Comparison of ENCODE assay signal across 22 mouse cellular contexts in genomic region chr6:134047249-134047648, GRCm38 (mm10). TPM values are rescaled to one million over a fixed set of nuclear protein-coding genes. Genes with fewer than 3 reads are reported as not detected.
DNase-seq lines count a peak whose midpoint lies in the region; ATAC-seq lines count a peak whose summit lies in the region.
"Had no signal": no experiment of that assay in that cellular context is flagged by ENCODE, and none has a peak within 500 bp of the region (broad histone marks: within the 10 kb centered on the region; RNA-seq: fewer than 3 reads in every experiment).

No protein-coding gene starts in this region.

- peaks cover 29% of the 10 kb centered on the region for H3K4me1 ChIP-seq in intestine, embryonic 14.5 days (replicated peaks; ENCODE audit: control insufficient read depth, insufficient read depth, low read length)
- H3K4me1 ChIP-seq in intestine, embryonic 16.5 days (ENCODE audit: control insufficient read depth, insufficient read depth, low read length): peaks cover 34% of the 10 kb centered on the region
- peaks cover 100% of the 10 kb centered on the region for H3K4me1 ChIP-seq in megakaryocyte, embryonic 14.5 days
- H3K4me1 ChIP-seq in embryonic facial prominence, embryonic 12.5 days: peaks cover 44% of the 10 kb centered on the region

- H3K27me3 ChIP-seq in intestine, embryonic 14.5 days (replicated peaks; ENCODE audit: control insufficient read depth, insufficient read depth, low read length): no peaks in the 10 kb centered on the region
- no peaks in the 10 kb centered on the region for H3K27me3 ChIP-seq in intestine, embryonic 16.5 days (replicated peaks; ENCODE audit: control insufficient read depth, insufficient read depth, low read length)
- no peaks in the 10 kb centered on the region for H3K27me3 ChIP-seq in megakaryocyte, embryonic 14.5 days (replicated peaks)
- no peaks in the 10 kb centered on the region for H3K27me3 ChIP-seq in embryonic facial prominence, embryonic 12.5 days
- H3K27me3 ChIP-seq: embryonic facial prominence, embryonic 13.5 days had no signal

- no peak for ATAC-seq in intestine, embryonic 14.5 days (replicated peaks; ENCODE audit: low FRiP score, low TSS enrichment, low read depth)
- no peak for ATAC-seq in intestine, embryonic 16.5 days
- no peak for ATAC-seq in megakaryocyte, adult 5-6 weeks (ENCODE audit: poor library complexity, severe bottlenecking)
- ATAC-seq in embryonic facial prominence, embryonic 12.5 days (ENCODE audit: insufficient number of reproducible peaks, insufficient read depth, low FRiP score, low TSS enrichment): no peak
- ATAC-seq: forebrain, embryonic 14.5 days; midbrain, embryonic 16.5 days had no signal

- H3K4me2 ChIP-seq in intestine, embryonic 14.5 days (ENCODE audit: low read length): no peak overlapping the region
- no peak overlapping the region for H3K4me2 ChIP-seq in intestine, embryonic 16.5 days (ENCODE audit: low read depth, low read length)
- H3K4me2 ChIP-seq in embryonic facial prominence, embryonic 12.5 days (replicated peaks): no peak overlapping the region
- H3K4me2 ChIP-seq: embryonic facial prominence, embryonic 13.5 days had no signal

- no peak overlapping the region for H3K9ac ChIP-seq in intestine, embryonic 14.5 days (ENCODE audit: low read length)
- H3K9ac ChIP-seq in intestine, embryonic 16.5 days (ENCODE audit: low read depth, low read length): no peak overlapping the region
- no peak overlapping the region for H3K9ac ChIP-seq in embryonic facial prominence, embryonic 12.5 days
- H3K9ac ChIP-seq: embryonic facial prominence, embryonic 13.5 days had no signal

- H3K9me3 ChIP-seq in intestine, embryonic 14.5 days (ENCODE audit: control insufficient read depth, low read length): no peaks in the 10 kb centered on the region
- no peaks in the 10 kb centered on the region for H3K9me3 ChIP-seq in intestine, embryonic 16.5 days (ENCODE audit: control insufficient read depth, low read length)
- H3K9me3 ChIP-seq in megakaryocyte, embryonic 14.5 days: no peaks in the 10 kb centered on the region
- no peaks in the 10 kb centered on the region for H3K9me3 ChIP-seq in embryonic facial prominence, embryonic 12.5 days
- H3K9me3 ChIP-seq: embryonic facial prominence, embryonic 13.5 days; G1E had no signal

- DNase-seq in embryo, embryonic 10 days (ENCODE audit: low spot score): peak; percentile 32
- DNase-seq in embryo, embryonic 11 days: no peak
- no peak for DNase-seq in intestine, embryonic 14.5 days (ENCODE audit: low spot score)
- no peak for DNase-seq in adrenal gland, adult 8-10 months
- DNase-seq: adrenal gland, postnatal 36 days; cerebellum, adult 2 months; cerebellum, postnatal 36 days; gastrocnemius, postnatal 14 days; left cerebral cortex, postnatal 4 days; liver; lung, postnatal 10 days; retina, postnatal 1 day; right cerebral cortex, postnatal 4 days had no signal

- H3K4me3 ChIP-seq in intestine, embryonic 14.5 days (ENCODE audit: low read depth, low read length): no peak overlapping the region
- H3K4me3 ChIP-seq in intestine, embryonic 16.5 days (ENCODE audit: low read length): no peak overlapping the region
- H3K4me3 ChIP-seq in megakaryocyte, embryonic 14.5 days (replicated peaks): peak overlapping the region; percentile 12
- no peak overlapping the region for H3K4me3 ChIP-seq in embryonic facial prominence, embryonic 12.5 days
- H3K4me3 ChIP-seq: embryonic facial prominence, embryonic 13.5 days; left cerebral cortex, adult 2 months had no signal

- H3K36me3 ChIP-seq in intestine, embryonic 14.5 days (ENCODE audit: control insufficient read depth, insufficient read depth, low read length): no peaks in the 10 kb centered on the region; the same call in 1 of the 2 replicates
- H3K36me3 ChIP-seq in intestine, embryonic 16.5 days (ENCODE audit: control insufficient read depth, insufficient read depth, low read length): no peaks in the 10 kb centered on the region
- peaks cover 65% of the 10 kb centered on the region for H3K36me3 ChIP-seq in megakaryocyte, embryonic 14.5 days (replicated peaks; ENCODE audit: low read length)
- H3K36me3 ChIP-seq in embryonic facial prominence, embryonic 12.5 days: no peaks in the 10 kb centered on the region

- 0 out of 2 replicates have a peak overlapping the region, but pooled peaks have one; percentile 43 for H3K27ac ChIP-seq in intestine, embryonic 14.5 days (ENCODE audit: low read depth)
- H3K27ac ChIP-seq in intestine, embryonic 16.5 days (ENCODE audit: low read length): no peak overlapping the region
- peak overlapping the region; percentile 54; the same call in 1 of the 2 replicates for H3K27ac ChIP-seq in embryonic facial prominence, embryonic 12.5 days
- H3K27ac ChIP-seq: embryonic facial prominence, embryonic 13.5 days; left cerebral cortex, adult 2 months had no signal

- WGBS in intestine, embryonic 14.5 days: 65% methylated on average over 5 of the region's 5 CpGs
- 74% methylated on average over 5 of the region's 5 CpGs for WGBS in intestine, embryonic 16.5 days
- whole genome bisulfite sequencing in embryonic facial prominence, embryonic 12.5 days: 34% methylated on average over 5 of the region's 5 CpGs

RNA-seq across cellular contexts. Expression of gene Etv6, which starts 11.7 kb away (rescaled TPM):
- polyA plus RNA-seq in intestine, embryonic 14.5 days (2014; fragmentation: Nextera tagmentation; extraction: Ambion mirVana): 16.5 and 17.7 TPM in 2 replicates
- 10.4 and 10.5 TPM in 2 replicates for polyA plus RNA-seq in intestine, embryonic 16.5 days (2015; fragmentation: Nextera tagmentation; extraction: Ambion mirVana)
- polyA plus RNA-seq in megakaryocyte, embryonic 14.5 days (2012; ENCODE audit: insufficient read depth, low replicate concordance): 152 and 256 TPM in 2 replicates
- 51.9 and 66.7 TPM in 2 replicates for total RNA-seq in megakaryocyte, adult 5-6 weeks (2015)
- 32.9 and 42.3 TPM in 2 replicates for total RNA-seq in megakaryocyte, adult 5-6 weeks (2017)
- 14.2 and 15.8 TPM in 2 replicates for polyA plus RNA-seq in embryonic facial prominence, embryonic 12.5 days (2016; fragmentation: Nextera tagmentation; extraction: Ambion mirVana)
- 10 to 100 TPM; 40.4 to 49.6 (median 43.5) TPM for total RNA-seq in adrenal gland, adult 8-10 months (2022)
